Mouse (Mus musculus): ENCODE measurements around the gene Gm20479. TPM values are rescaled to one million over a fixed set of nuclear protein-coding genes. Genes with fewer than 3 reads are reported as not detected.
A peak's percentile ranks its signal among the peaks of the same experiment; 100 is the strongest.

Gm20479 gene
- polyA plus RNA-seq, 2 experiments, result 0.09 TPM; not detected in 1

GRCm38 (mm10) chr7:27335011-27335720 lies 22.1 kb downstream of the Gm20479 start:
- Histone ChIP-seq H3K9ac (replicated peaks) (no peak overlapping the region), H3K4me1 (replicated peaks; ENCODE audit: control insufficient read depth in 2 of 2, insufficient read depth in 2 of 2, low read length in 1 of 2) (peaks cover 0 to 6% of the 10 kb centered on the region in 2 experiments; a peak in 1 of 4 replicates), H3K4me2 (ENCODE audit: low read depth) (no peak overlapping the region), H3K27ac (no peak overlapping the region), H3K36me3 (replicated peaks; ENCODE audit: control insufficient read depth, insufficient read depth, low read depth) (no peaks in the 10 kb centered on the region), H3K4me3 (ENCODE audit: insufficient read depth in 1 of 2, low read depth in 2 of 2, low read length in 2 of 2) (no peak overlapping the region), H3K27me3 (ENCODE audit: control insufficient read depth, insufficient read depth, low read length) (peaks cover 96% of the 10 kb centered on the region), H3K9me3 (ENCODE audit: control insufficient read depth, low read length) (no peaks in the 10 kb centered on the region)
- no peak for DNase-seq (ENCODE audit: low read depth in 3 of 3, low spot score in 3 of 3)
- TF ChIP-seq EP300 (IDR thresholded peaks at IDR 0.05; ENCODE audit: low read depth), result no peak
- no peak for TF ChIP-seq CTCF (IDR thresholded peaks at IDR 0.05; ENCODE audit: low read depth)
- no peak for ATAC-seq (ENCODE audit: insufficient read depth)
- 49% methylated on average over 15 of the region's 15 CpGs for WGBS (ENCODE audit: insufficient replicate concordance)

GRCm38 (mm10) chr7:27334405-27334911 lies 22.8 kb downstream of the Gm20479 start:
- Histone ChIP-seq H3K4me1 (replicated peaks; ENCODE audit: control insufficient read depth in 2 of 2, insufficient read depth in 2 of 2, low read length in 1 of 2) (peaks cover 0 to 10% of the 10 kb centered on the region in 2 experiments; a peak in 1 of 4 replicates), H3K4me2 (ENCODE audit: low read depth) (no peak overlapping the region), H3K27ac (no peak overlapping the region), H3K36me3 (replicated peaks; ENCODE audit: control insufficient read depth, insufficient read depth, low read depth) (no peaks in the 10 kb centered on the region), H3K9me3 (ENCODE audit: control insufficient read depth, low read length) (no peaks in the 10 kb centered on the region), H3K9ac (replicated peaks) (no peak overlapping the region), H3K27me3 (ENCODE audit: control insufficient read depth, insufficient read depth, low read length) (peaks cover 100% of the 10 kb centered on the region), H3K4me3 (ENCODE audit: insufficient read depth in 1 of 2, low read depth in 2 of 2, low read length in 2 of 2) (no peak overlapping the region)
- WGBS (ENCODE audit: insufficient replicate concordance), result 2% methylated on average over 32 of the region's 32 CpGs
- TF ChIP-seq CTCF (IDR thresholded peaks at IDR 0.05; ENCODE audit: low read depth) (no peak), EP300 (IDR thresholded peaks at IDR 0.05; ENCODE audit: low read depth) (no peak)
- no peak for ATAC-seq (ENCODE audit: insufficient read depth)
- DNase-seq (ENCODE audit: low read depth in 3 of 3, low spot score in 3 of 3), result no peak

GRCm38 (mm10) chr7:27333316-27333941 lies 23.8 kb downstream of the Gm20479 start:
- H3K4me1 ChIP-seq (replicated peaks; ENCODE audit: control insufficient read depth in 2 of 2, insufficient read depth in 2 of 2, low read length in 1 of 2), result peaks cover 0 to 10% of the 10 kb centered on the region in 2 experiments; a peak in 1 of 4 replicates

GRCm38 (mm10) chr7:27332353-27333199 lies 24.6 kb downstream of the Gm20479 start:
- Histone ChIP-seq H3K9me3 (ENCODE audit: control insufficient read depth, low read length) (no peaks in the 10 kb centered on the region), H3K27me3 (ENCODE audit: control insufficient read depth, insufficient read depth, low read length) (peaks cover 97% of the 10 kb centered on the region), H3K27ac (no peak overlapping the region), H3K36me3 (replicated peaks; ENCODE audit: control insufficient read depth, insufficient read depth, low read depth) (no peaks in the 10 kb centered on the region), H3K9ac (replicated peaks) (no peak overlapping the region), H3K4me2 (ENCODE audit: low read depth) (peak overlapping the region; percentile 43), H3K4me1 (replicated peaks; ENCODE audit: control insufficient read depth in 2 of 2, insufficient read depth in 2 of 2, low read length in 1 of 2) (peaks cover 0 to 10% of the 10 kb centered on the region in 2 experiments; a peak in 1 of 4 replicates), H3K4me3 (ENCODE audit: insufficient read depth in 1 of 2, low read depth in 2 of 2, low read length in 2 of 2) (peak overlapping the region in 1 of 2 experiments; percentile 35; a peak in 2 of 4 replicates)
- 3% methylated on average over 31 of the region's 39 CpGs for WGBS (ENCODE audit: insufficient replicate concordance)
- ATAC-seq (ENCODE audit: insufficient read depth) (no peak), DNase-seq (ENCODE audit: low read depth in 3 of 3, low spot score in 3 of 3) (peak; percentile 52 to 62 (median 59))
- TF ChIP-seq EP300 (IDR thresholded peaks at IDR 0.05; ENCODE audit: low read depth) (no peak), CTCF (IDR thresholded peaks at IDR 0.05; ENCODE audit: low read depth) (peak; percentile 91)

More at GRCm38 (mm10) chr7:27333316-27333941, 23.8 kb downstream of the Gm20479 start:
- Histone ChIP-seq H3K36me3 (replicated peaks; ENCODE audit: control insufficient read depth, insufficient read depth, low read depth) (no peaks in the 10 kb centered on the region), H3K4me2 (ENCODE audit: low read depth) (peak overlapping the region; percentile 43), H3K9me3 (ENCODE audit: control insufficient read depth, low read length) (no peaks in the 10 kb centered on the region), H3K27me3 (ENCODE audit: control insufficient read depth, insufficient read depth, low read length) (peaks cover 99% of the 10 kb centered on the region), H3K9ac (replicated peaks) (no peak overlapping the region), H3K4me3 (ENCODE audit: insufficient read depth in 1 of 2, low read depth in 2 of 2, low read length in 2 of 2) (peak overlapping the region in 1 of 2 experiments; percentile 35; a peak in 2 of 4 replicates), H3K27ac (no peak overlapping the region)
- DNase-seq (ENCODE audit: low read depth in 3 of 3, low spot score in 3 of 3) (no peak), ATAC-seq (ENCODE audit: insufficient read depth) (no peak)
- no peak for TF ChIP-seq EP300 (IDR thresholded peaks at IDR 0.05; ENCODE audit: low read depth)
- no peak for TF ChIP-seq CTCF (IDR thresholded peaks at IDR 0.05; ENCODE audit: low read depth)
- 1% methylated on average over 54 of the region's 77 CpGs for WGBS (ENCODE audit: insufficient replicate concordance)
